Mouse (Mus musculus): ENCODE measurements at regions not wholly inside any gene's neighbourhood (a gene's known extent, or its start where the extent isn't known, plus 50 kb on each side); places are given as distances from the start of the nearest gene placed in this dataset.

DNA sequence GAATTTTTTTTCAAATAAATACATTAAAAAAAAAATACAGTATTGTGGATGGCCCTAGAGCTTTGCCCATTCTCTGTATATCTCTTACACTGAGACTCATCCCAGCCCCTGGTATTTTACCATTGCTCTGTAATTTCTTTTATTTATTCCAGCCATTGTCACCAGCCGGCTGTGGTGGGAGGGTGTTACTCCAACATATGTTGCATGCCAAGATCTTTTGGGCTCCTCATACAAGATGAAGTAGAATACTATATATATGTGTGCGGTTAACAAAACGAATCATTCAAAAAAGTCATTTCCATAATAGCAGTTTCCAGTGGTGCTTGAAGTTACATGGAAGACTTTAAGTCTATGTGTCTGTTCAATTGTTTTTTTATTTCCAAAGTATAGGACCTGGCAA, 268.0 kb upstream of the Npvf start:
- DNase-seq (ENCODE audit: low read depth): no peak

DNA sequence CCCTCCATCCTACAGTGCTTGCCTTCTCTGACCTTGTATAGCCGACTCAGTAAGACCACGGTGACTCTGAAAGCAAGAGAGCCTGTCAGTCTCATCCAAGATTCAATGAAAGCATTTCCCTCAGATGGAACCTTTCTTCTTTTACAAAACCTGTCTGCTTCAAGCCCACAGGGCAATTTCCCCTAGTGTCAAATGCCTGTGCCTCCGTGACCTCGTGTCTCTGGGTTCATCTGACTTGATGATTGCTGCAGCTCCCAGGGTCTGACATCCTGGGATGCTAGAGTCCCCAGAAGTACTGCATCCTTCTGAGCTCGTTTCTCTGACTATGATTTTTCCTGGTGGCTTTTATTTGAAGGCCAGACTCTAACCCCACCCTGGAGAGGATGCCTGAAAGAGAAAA, 270.3 kb upstream of the Npvf start:
- DNase-seq (ENCODE audit: low read depth): no peak

DNA sequence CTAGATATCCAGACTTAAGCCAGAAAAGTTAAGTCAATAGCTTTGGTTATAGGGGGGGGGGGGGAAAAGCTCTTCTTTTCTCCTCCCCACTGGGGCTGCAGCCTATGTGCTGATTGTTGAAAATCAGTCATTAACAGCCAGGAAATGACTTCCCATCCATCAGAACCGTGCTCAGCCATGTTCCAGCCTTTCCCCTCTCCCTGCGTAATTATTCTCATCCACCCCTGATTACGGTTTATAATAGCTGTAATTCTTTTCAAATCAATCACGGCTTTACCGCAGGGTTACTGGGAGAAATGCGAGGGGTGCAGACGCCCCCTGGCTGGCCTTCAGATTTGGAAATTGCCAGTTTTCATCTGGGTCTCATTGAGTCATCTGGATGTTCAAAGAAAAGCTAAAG, 270.8 kb upstream of the Npvf start:
- no peak for DNase-seq (ENCODE audit: low read depth)

DNA sequence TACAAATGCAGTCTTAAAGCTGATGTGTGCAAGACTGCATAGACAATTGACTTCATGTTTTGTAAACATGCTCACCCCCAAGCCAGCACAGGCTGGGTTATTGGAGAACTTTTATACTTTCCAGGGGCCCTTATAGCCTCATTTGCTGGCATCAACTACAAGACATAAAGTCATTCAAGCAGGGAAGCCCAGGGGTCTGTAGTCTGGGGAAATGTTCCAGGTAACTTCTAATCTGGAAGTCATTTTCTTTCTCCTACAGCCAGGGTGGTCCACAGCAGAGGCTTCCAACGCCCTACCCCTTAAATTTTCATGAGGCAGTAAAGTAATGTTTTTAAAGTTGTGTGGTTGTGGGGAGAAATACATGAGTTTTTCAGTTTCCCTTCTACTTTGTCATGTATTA, 272.1 kb upstream of the Npvf start:
- DNase-seq (ENCODE audit: low read depth): no peak

DNA sequence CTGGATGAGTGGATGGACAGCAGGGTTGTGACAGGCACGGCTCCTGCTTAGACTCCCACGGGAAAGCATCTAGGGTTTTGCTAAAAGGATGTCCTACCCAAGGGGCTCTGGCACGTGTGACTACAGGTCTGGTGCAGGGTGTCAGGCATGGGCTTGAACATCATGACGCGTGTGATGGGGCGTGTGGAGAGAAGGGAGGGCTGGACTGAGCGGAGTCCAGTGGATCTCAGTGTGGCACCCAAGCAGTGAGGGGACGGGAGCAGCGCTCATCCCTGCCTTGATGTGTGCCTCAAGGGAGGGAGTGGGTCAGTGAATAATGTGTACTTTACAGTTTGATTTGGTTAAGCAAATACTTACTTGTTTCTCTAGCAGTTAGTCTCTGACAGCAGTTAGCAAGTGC, 275.3 kb upstream of the Npvf start:
- no peak for DNase-seq (ENCODE audit: low read depth)

DNA sequence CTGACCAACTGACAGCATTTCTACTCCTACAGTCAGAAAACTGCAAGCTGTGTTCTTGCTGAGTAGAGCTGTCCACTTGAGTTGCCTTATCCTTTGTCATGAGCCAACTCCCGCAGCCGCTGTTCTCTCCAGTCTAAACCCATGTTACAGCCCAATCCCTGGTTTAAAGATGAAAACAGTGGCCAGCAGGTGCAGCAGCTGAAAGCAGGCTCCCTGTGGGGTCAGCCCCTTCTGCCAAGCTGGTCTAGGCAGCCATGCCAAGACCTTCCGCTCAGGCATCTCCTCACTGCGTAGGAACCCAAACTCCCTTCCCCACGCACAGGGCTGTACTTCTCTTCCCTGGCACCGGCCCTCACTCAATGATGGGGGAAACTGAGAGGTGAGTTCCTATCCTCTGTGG, 279.3 kb upstream of the Npvf start:
- no peak for DNase-seq (ENCODE audit: low read depth)

DNA sequence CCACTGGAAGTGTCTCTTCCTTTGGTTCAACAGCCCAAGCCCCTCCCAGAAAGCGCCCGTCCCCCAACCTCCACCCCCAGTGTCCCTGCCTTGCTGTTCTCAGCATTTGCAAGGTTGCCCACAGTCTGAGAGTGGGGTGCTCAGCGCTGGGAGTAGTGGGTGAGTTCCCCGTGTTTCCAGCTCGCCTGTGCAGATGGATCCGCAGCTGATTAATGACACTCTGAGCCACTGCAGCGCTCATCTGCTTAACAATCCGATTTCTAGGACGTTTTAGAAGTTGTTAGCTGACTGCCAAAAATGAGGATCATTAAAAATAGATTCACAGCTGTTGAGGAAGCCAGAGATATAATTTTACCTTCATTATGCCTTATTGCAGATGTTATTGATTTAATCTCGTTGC, 280.0 kb upstream of the Npvf start:
- no peak for DNase-seq (ENCODE audit: low read depth)

DNA sequence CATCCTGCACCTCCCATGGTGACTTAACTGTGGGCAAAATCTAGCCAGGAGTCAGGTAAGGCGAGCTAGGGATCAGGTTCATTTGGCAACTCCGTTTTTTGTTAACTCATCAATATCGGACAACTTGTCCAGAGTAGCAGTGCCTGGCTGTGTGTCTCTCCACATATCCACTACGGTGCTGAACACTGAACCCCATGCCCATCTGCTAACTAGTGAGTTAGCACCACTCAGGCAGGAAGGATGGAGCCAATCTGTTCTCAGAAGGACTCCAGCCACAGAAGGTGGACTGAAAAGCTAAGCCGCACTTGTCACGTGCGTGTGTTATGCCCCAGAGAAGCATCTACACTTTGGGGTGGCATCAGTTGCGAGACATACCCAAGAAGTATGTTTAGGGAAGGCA, 282.1 kb upstream of the Npvf start:
- no peak for DNase-seq (ENCODE audit: low read depth)

DNA sequence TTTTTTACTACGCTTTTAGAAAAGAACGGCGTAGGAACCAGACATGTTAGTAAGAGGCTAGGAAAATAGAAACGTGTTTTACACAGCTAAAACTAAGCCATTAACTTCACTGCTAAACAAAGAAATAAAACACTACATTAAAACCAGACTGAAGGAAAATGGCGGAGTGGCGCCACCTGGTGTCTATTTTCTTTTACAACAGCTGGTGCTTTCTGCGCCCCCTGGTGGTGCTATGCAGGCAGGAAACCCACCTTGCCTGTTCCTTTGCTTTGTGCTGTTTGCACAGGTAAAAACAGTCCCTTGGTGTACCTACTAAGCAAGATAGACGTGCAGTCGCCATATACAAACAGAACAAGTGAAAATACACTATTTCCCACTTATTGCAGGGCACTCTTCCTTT, 282.9 kb upstream of the Npvf start:
- DNase-seq (ENCODE audit: low read depth): peak; percentile 63

DNA sequence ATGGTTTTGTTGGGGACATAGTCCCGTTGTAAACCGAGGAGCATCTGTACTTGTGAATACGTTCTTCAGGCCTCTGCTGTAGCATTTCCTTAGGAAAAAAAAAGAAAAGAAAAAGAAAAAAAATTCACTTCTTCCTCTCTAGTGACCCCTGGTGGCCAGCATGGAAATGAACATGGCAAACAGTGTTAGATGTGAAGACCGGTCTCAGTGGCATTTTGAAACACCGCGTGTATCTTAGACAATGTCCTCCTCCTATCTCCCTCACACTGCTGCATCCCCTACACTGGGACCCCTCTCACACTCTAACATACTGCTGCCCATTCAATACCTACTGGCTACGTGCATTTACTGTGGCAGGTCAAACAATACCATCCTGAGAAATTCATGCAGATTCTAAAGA, 284.6 kb upstream of the Npvf start:
- peak; percentile 46 for DNase-seq (ENCODE audit: low read depth)

DNA sequence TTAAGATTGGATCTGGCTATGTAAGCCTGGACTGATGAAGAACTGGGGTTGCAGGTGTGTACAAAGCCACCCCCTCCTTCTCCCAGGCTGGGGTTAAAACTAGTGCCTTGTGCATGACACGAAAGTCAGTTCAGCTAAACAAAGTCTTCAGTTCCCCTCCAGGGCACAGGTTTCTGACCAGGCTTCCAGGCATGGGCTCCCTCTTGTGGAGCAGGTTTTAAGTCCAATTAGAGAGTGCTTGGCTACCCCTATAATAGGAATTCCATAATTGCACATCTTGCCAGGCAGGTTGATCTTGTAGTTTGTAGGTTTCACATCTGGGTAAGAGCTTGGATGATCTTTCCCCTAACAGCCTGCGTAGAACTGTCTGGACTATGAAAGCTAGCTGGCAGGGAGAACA, 285.2 kb upstream of the Npvf start:
- peak; percentile 54 for DNase-seq (ENCODE audit: low read depth)

DNA sequence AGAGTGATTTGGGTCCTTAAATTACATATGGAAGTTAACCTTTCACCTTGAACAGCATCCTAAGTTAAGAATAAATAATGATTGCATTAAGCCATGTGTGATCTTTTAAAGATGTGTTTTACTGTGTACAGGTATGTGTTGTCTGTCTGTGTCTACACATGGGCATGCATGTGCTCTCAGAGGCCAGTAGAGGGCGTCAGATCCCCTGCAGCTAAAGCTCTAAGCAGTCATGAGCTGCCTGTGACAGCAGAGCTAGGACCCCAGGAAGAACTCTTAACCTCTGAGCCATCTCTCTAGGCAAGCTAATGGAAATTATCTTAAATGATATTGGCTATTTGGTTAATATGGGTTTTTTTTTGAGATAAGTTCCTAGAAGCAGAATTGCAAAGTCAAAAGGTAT, 285.9 kb upstream of the Npvf start:
- DNase-seq (ENCODE audit: low read depth): peak; percentile 23

DNA sequence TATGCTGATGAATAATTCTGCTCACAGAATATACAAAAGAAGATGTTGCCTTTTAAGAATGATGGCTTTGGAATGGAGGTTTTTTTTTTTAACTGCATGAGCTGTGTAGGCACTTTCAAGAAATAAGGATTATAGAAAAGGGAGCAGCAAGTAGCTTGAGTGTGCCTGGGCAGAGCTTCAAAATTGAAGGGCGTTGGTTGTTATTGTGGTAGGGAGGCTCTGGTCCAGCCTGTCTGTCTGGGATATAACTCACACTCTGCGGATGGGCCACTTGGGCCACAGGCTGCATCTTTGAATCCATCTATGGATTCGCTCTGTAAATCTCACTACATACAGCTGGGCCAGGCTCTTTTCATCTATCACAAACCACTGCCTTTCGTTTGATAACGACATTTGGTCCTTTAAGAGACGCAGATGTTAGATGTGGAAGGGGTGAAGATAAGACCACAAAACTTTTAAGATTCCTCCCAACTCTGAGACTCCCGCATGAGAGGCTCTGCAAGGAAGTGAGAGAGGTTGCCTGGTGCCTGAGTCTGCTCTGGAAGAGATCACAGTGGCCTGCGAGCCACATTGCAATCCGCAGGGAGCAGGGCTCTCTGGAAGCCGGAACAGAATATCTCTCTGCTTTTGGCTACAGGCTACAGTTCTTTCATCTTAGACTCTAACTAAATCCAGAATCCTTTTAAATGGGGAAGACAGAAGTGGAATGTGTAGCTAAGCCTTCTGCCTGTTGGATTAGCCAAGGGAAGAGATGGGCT, 286.6 kb upstream of the Npvf start:
- no peak for DNase-seq (ENCODE audit: low read depth)

DNA sequence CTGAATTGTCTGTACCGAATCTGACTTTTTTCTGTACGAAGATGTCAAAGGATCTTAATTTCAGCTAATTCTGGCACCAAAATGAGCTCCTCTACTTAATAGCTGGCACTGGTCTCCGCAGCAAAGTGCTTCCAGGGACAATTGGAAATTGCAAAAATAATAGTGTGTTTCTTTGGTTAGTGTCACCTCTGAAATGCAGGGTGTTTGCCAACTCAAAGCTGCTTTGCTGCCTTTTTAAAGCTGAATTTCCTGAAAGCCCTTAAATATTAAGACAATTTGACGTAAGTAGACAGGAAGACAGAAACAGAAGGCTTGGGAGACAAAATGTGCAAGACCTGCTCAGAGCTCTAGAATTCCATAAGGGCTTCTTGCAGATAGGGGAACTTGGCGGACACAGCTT, 288.5 kb upstream of the Npvf start:
- no peak for DNase-seq (ENCODE audit: low read depth)

DNA sequence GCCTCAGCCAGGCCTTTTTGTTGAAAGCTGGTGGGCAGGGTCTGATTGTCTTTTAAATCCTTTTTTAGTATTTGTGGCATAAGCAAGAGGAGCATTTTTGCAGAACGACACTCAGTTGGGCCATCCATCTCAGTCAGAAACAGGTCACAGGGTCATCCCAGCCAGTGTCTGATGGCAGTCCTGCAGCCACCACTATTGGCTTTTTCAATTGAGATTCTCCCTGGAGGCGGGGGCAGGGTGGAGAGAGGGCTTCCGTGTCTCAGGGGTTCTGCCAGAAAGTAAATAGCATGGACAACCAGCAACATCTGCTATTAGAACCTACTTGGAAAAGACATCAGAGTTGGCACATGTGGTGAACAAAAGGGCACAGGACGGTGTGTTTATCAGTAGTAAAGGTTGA, 293.8 kb upstream of the Npvf start:
- DNase-seq (ENCODE audit: low read depth): no peak

DNA sequence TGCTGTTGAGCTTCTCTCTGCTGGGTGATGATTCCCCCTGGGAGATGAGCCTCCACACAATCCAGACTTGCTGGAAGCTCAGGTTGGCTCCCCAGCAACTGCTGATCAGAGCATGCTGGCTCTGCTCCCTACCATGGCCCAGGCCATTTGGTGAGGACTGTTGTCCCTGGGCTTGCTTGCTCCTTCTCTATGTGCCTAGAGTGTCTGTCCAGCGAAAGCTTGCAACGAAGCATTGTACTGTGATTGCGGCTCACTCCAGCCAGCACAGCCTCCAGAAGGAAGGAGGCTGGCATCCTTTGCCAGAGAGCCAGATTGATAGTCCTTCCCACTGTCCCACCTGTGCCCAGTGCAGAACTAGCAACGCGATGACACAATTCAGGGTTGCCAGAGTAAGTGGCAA, 295.1 kb upstream of the Npvf start:
- no peak for DNase-seq (ENCODE audit: low read depth)

DNA sequence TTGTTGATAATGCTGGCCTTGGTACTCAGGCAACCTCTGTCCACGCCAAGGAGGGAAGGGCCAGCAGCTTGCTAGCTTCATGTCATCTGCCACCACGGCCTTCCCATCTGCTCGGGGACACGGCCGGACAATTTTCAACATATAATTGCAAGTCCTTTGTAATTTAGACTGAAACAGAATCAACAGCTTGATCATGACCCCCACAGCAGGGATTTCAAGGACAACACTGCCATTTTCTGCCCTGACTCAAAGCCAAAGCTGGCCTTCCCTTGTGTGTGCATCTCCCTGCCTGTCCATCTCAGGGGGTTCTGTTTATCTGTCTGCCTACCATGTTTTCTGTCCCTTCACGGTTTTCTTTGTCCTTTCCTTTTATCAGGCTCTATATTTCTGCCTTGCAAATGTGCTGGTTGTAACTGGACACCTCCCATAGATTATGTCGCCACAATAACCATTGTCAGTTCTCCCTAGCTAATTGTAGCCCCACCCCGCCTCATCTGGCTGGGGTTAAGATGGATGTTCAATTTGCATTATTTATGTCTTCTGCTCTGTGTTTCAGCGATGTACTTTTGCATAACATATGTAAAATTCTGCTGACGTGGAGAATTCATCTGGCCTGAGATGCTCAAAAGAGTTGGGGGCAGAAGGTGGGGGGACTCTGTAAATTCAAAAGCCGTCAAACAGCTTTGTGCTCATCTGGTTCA, 295.8 kb upstream of the Npvf start:
- no peak for DNase-seq (ENCODE audit: low read depth)

DNA sequence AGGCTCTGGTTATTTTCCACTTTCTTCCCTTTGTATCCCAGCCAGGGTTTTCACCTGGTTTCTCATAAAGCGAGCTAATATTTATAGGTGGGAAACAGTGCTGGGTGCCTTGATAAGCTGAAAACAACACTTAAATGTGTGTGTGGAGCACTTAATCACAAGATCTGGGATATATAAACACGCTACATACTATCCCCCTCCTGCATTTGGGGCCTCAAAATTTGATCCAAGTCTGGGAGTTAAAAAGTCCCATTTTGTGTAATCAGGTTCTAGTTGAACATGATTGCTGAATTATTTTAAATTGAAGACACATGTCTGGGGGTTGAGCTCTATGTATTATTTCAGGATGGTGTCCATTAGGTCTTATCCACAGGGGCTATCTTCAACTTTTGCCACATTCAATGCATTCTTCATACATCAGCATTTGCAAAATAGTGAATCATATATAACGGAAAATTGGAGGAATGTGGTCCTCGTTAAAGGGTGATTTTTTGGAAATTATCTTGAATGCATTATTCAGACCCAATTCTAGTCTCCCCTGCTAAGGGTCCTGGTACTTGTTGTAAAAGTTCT, 303.2 kb upstream of the Npvf start:
- no peak for DNase-seq (ENCODE audit: low read depth)

DNA sequence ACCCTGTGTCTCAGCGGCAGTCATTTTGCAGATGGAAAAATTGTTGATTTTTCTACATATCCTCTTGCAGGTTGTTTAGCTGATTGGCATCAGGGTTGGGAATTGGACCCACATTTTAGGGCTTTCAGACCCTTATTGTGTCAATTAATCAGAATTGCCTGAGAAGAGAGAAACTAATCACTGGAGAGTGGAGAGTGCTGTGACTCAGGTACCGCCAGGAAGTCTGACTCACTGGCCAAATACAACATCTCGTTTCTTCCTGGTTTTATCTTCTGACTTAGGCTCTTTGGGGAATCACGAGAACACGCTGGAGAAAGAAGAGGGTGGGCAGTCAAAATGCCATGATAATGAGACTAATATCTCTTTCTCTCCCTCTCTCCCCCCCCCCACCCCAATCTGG, 306.1 kb upstream of the Npvf start:
- peak; percentile 35 for DNase-seq (ENCODE audit: low read depth)

DNA sequence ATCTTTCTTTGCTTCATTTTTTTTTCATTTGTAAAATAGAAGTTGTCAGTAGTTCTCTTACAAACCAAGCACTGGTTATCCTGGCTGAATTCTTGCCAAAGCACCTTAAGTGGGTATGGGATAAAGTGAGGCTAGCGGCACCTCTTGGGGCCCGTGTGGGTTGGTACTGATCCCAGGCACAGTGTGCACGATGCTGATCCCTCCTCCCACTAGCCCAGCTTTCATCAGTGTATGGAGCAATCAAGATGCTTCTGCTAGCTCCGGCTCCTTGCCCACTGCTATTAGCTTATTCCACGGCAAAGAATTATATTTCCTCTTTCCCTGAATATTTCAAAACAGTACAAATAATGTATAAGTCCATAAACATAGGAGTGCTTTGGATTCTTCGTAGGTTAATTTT, 307.4 kb upstream of the Npvf start:
- DNase-seq (ENCODE audit: low read depth): no peak

DNA sequence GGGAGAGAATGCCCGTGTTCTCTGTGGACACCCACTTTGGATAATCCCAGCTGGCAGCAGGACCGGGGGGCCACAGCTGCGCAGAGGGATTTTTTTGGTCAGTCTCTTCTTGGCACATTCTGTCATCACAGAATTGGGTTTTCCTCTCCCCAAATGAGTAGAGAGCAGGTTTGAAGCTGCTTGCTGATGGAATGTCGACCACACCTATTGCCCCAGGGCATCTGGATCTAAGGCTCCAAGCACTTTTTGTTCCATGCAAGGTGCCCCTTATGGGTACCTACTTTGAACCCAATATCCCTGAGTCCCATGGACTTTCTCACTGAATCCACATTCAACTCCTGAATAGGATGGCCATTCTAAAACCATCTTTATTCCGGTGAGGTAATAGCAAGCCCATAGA, 314.3 kb upstream of the Npvf start:
- no peak for DNase-seq (ENCODE audit: low read depth)

DNA sequence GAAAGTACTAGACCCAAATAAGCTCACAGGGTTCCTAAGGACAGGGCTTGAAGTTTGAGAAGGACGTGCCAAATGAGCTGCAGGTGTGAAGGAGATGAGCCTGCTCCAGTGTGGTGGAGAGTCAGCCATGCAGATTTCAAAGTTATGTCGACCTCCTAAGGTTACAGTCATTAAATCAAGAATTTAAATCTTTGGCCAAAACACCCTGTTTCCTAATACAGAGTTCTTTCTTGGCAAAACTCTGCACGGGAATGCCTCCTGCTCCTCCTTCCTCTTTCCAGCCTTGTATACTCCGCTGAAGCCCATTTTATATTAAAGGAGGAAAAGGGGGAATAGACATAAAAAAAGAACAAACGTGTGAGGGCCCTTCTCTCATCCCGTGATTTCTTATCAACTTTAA, 315.1 kb upstream of the Npvf start:
- no peak for DNase-seq (ENCODE audit: low read depth)

DNA sequence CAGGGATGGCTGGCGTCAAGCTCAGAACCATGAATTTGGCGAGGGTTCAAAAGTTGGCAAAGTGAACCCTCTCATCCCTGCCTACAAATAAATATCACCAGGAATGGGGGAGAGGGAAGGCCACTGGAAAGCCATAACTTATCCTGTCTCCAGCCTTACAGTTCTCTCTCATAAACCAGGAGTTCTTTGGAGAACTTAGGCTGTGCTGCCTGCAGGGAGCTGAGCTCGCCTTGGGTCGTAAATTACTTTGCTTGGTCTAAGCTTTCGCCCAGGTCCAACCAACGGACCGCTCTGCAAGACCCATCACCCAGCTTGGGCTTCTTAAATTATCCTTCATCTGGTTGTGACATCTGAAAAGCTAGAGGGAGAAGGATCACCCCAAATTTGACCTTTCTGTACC, 315.8 kb upstream of the Npvf start:
- no peak for DNase-seq (ENCODE audit: low read depth)

DNA sequence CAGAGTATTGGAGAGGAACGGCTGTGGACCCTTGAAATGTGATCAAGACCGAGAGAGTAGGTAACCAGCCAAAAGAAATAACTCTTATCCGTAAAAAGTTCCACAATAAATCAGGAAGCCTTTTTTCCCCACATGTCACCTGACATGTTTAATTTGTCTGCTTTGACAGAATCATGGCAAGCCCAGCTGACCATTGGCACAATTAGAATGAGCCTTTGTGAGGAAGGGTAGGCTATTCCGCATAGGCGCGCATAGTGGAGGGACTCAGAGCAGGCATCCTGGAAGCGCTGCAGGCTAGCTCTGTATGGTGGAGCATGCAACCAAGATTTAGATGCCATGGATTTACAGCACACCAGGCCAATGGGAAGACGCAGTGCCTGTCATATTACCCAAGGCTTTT, 316.5 kb upstream of the Npvf start:
- DNase-seq (ENCODE audit: low read depth): no peak
